Mouse (Mus musculus) natural killer cell, adult 2 months (primary cell): Measurements from ENCODE around the gene Tomm6.
"Not testable (repeated sequence)": the region's sequence is repeated elsewhere in the genome, so short reads cannot be mapped to it uniquely, and the experiment has no call there.

ENCODE experiments used
- DNase-seq, 2 experiments: peaks; one replicate each; pipeline ENCODE4 v3.0.0; 2022; ENCODE audit warnings: low spot score in 2 of 2

Gene Tomm6

DNA sequence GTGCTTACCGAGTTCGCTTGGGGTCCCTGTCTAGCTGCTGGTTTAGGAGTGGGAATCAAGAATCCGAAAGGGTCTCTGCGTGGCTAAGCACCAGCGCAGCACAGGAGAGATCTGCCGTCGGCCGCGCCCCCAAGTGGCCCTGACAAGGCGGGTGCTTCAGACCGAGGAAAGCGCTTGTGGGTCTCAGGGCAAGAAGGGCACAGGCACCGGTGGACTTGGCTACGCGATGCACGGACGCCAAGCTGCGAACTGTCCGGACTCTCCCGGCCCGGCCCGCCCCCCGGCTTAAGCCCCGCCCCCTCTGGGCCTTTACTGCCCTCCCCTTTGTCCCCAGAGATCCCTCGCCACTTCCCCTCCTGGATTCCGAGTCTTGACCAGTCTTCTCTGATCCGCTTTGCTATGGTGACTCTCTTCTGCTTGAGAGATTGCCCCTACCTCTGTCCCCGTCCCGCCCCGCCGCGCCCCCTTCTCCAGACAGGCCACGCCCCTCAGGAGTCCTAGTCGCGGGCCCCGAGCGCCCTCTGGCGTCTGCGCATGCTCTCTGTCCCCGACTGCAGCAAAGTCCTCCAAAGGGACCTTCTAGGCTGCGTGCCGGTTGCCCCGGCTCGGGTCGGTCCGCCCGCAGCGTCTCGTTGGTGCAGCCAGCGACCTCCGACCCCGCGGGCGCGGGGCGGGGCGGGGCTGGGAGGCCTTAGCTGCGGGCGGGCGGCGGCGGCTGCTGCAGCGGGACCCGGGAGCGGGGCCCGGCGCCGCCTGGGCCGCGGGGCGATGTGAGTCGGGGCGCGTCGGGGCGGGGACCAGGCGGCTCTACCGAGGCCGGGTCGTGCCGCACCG, 6.5 kb upstream of the Tomm6 start, which contains the start of gene Prickle4:
Gene Prickle4 (minus strand): TSS at position 234 of the 834 bp plus-strand sequence.
- peak; percentile 95 for DNase-seq

- no peak for DNase-seq
Measured at GRCm38 (mm10) chr17:47694442-47694502, 6.1 kb upstream of the Tomm6 start, which contains the start of gene Gm21981. Gene Gm21981 (minus strand): TSS chr17:47694455.

- DNase-seq: no peak
Measured at GRCm38 (mm10) chr17:47693671-47694441, 5.7 kb upstream of the Tomm6 start.

DNA sequence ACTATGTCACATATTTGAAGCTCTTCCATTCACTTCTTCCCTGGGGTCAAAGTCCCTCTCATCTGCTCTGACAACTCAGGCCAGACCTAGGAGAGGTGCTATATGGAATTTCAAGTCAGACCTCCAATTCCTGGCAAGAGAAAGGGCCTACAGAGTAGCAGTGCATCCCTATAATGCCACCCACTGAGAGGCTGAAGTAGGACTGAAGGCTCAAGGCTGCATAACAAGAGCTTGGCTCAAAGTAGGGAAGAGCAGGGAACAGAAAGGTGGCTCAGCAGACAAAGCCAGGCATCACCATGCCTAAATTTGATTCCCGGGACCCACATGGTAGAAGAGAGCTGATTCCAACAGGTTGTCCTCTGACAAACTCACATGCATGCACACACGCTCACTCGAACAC, 3.5 kb upstream of the Tomm6 start:
- DNase-seq: no peak

DNA sequence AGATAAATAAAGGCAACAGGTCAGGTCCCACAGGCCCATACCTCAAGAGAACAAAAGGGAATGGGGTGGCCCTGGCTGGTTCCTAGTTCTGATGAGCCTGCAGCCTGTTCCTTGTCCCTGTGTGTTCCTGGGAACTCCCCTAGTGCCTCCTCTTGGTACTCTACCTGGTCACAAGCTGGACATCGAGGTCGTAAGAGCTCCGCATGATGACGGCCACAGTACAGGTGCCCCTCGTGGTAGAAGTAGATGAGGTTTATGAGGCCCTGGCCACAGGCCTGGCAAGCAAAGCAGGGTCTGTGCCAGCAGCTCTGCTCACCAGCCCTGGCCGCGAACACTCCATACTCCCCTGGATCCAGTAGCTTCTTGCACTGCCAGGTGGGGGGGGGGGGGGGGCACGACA, 1.7 kb upstream of the Tomm6 start:
- no peak for DNase-seq

GRCm38 (mm10) chr17:47688608-47689575, 706 bp upstream of the Tomm6 start, which contains the start of gene Frs3:
Gene Frs3 (plus strand): TSS chr17:47689030.
- DNase-seq: peak; percentile 50

GRCm38 (mm10) chr17:47687409-47688343, 510 bp downstream of the Tomm6 start:
- peak; percentile 85 to 91 for DNase-seq

DNA sequence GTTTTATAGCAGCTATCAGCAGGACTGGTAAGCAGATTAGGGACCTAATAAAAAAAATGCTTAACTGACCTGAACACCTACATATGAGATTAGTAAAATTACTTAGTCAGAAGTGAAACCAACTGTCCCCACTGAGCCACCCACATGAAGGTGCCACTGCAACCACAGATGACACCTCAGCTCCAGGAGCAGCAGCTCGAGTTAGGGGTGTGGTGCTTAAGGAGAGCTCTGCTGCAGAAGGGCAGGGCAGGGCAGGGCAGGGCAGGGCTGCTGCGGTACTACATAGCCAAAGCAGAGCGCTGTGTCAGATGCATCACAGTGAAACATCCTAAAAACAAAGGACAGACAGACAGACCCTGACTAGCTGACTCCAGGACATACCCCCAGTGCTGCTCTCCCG, 5.3 kb downstream of the Tomm6 start:
- peak; percentile 37 to 57 for DNase-seq

- DNase-seq: no peak
Measured at GRCm38 (mm10) chr17:47678702-47679101, 9.5 kb downstream of the Tomm6 start.

DNA sequence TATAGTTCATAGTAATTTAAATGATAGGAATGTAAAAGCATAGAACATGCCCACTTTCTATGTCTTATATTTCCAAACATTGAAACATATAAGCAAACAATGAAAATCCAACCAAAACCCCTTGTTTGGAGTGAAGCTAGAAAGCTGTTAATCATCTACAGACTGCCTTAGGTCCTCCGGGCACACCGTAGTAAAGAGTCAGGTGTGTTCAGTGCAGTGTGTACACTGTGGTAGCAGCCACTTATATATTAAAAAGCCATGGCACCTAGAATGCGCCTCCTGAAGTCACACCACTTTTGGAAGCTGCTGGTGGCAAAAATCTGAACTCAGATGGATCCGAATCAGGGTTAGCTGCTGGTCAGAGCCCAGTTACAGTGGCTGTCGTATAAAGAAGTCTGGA, 9.9 kb downstream of the Tomm6 start:
- DNase-seq: no peak

DNA sequence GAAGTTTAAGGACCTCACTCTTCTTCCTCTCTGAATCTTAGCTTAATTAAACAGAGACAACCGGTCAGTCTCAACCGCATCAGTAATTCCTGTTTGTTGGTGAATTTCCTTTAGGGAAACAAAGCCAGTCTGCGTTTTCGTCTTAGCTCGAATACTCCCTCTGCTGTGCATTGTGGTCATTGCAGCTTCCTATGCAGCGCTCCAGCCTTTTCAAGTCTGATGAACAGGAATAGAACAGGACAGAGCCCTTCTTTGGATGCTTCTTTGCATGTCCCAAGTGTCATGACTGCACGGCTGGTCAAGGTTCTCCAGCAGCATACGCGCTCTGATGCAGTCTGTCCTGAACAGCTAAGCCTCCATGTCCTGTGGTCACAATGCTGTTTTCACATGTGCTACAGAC, 11.6 kb downstream of the Tomm6 start:
- DNase-seq: peak in 1 of 2 experiments; percentile 43

- no peak for DNase-seq
Measured at GRCm38 (mm10) chr17:47672311-47673111, 15.7 kb downstream of the Tomm6 start.

GRCm38 (mm10) chr17:47671988-47672310, 16.2 kb downstream of the Tomm6 start:
- DNase-seq: no peak

DNA sequence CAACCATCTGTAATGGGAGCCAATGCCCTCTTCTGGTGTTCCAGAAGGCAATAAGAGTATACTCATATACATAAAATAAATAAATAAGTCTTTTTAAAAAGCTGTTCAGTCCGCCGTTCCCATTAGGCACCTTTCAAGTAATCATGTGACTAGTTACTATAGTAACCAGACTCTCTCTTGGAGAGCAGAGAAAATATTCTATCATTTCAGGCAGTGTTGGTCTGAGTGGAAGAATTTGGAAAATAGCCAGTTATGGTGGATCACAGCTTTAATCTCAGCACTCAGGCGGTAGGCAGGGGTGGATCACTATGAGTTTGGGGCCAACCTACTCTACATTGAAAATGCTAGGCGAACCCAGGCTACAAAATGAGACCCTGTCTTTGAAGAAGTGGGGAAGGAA, 19.0 kb downstream of the Tomm6 start:
- no peak for DNase-seq

DNA sequence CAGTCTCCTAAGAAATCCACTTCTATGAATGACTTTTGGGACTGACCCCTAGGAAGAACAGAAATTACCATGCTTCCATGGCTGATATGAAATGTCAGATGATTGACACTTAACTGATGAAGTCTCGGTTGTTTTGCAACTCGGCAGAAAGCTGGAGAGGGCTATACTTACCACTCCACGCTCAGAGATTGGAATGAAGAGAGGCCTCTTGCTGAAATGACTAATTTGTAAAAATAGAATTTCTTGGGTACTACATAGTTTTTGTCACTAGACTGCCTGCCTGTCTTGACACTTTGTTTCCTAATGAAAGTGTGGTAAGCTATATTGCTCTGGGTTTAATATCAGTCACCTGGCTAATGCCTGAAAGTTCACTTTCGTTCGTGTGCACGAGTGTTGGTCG, 23.7 kb downstream of the Tomm6 start:
- no peak for DNase-seq

DNA sequence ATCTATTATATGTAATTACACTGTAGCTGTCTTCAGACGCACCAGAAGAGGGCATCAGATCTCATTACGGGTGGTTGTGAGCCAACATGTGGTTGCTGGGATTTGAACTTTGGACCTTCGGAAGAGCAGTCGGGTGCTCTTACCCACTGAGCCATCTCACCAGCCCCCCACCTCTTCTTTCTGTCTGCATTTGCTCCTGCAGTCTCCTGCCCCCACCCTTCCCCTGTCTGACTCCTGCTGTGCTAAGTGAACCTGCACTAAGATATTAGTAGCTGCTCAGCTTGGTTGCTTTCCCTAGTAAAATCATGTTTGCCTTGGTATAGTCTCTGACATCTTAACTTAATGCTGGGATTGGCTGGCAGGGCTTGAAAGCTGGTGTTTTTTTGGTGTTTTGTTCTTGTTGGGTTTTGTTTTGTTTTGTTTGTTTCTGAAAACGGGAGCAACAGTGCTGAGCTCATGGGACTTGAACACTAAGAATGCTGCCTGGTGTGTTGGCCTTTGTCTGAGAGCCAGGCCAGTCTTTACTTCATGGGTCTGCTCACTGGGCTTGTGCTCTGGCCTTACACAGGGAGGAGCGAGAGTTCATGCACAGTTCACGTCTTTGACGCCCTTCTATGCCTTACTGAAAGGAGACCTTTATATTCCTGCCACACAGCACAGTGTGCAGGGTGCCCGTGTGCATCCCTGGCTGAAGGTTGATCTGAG, 25.0 kb downstream of the Tomm6 start:
- DNase-seq: no peak

GRCm38 (mm10) chr17:47658741-47659243, 29.4 kb downstream of the Tomm6 start:
- no peak for DNase-seq

DNA sequence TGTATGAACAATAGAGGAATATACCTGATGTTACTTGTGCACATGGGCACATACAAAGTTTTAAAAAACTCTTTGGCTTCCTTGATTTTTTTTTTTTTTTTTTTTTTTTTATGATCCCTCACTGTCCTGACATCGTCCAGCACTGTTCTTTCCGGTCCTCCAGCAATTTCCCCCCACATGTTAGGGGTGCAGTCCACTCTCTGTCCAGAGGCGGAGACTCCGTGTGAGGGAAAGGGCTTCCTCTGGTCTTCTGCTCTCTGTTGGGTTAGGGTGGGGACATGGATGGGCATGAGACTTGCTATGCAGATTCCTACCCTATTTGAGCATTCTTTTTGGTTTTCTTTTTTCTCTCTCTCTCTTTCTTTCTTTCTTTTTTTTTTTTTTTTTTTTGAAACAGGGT, 30.3 kb downstream of the Tomm6 start:
- no peak for DNase-seq

DNA sequence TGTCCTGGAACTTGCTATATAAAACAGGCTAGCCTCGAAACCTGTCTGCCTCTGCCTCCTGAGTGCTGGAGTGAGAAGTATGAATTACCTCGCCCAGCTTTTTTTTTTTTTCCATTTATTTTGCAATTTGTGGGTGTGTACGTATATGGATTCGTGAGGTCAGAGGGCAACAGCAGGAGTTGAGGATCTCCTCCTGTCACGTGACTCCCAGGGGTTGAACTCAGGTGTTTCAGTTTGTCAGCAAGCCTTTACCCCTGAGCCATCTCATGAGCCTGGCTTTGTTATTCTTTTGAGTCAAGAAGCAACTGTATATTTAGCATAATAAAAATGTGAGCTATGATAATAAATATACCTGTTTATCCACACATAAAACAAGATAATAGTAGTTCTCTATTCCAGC, 32.5 kb downstream of the Tomm6 start:
- no peak for DNase-seq

GRCm38 (mm10) chr17:47654346-47654745, 33.8 kb downstream of the Tomm6 start:
- not testable (repeated sequence) for DNase-seq
